Mouse (Mus musculus): ENCODE results near the gene Wdr48. TPM values are rescaled to one million over a fixed set of nuclear protein-coding genes. Genes with fewer than 3 reads are reported as not detected.

Gene Wdr48
- total and polyA plus RNA-seq, 3 experiments = 20.7 to 22.9 (median 21.6) TPM

DNA sequence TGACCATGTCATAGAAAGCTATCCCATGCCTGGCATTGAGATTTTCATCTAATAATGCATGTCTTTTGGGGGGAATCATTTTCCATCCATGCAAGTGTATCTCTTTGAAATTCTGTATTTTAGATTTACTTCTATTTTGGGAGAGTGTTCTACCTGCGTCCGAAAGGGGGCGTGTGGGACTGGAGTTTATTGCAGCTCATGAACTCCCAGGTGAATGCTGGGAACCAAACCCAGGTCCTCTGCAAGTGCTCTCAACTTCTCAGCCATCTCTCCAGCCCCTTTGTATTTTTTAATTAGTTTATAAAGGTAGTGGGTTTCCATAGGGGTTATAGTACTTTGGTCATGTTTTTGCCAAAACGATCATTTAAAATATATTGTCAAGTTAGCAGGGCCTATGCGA is 797 bp upstream of the Wdr48 start:
- no peak overlapping the region for H3K4me3 ChIP-seq
- WGBS = 84% methylated on average over 5 of the region's 5 CpGs
- intact Hi-C loops (cut with DNase I) = loop anchor here (1.0 to 10.0 kb wide), 3 partner anchors 43 to 429 kb away; partner anchors contain the start of genes Gorasp1 and Ttc21a
- peaks cover 2% of the 10 kb centered on the region for H3K4me1 ChIP-seq (ENCODE audit: control insufficient read depth, insufficient read depth, low read length)
- TF ChIP-seq POLR2A (IDR thresholded peaks at IDR 0.05; ENCODE audit: insufficient read depth, low read depth, low read length) (no peak), EP300 (IDR thresholded peaks at IDR 0.05; ENCODE audit: insufficient read depth, low read depth, low read length) (no peak), CTCF (IDR thresholded peaks at IDR 0.05) (no peak)
- H3K36me3 ChIP-seq (ENCODE audit: control insufficient read depth, insufficient read depth, low read length) = no peaks in the 10 kb centered on the region
- no peaks in the 10 kb centered on the region for H3K27me3 ChIP-seq (ENCODE audit: control insufficient read depth, insufficient read depth, low read length)
- H3K79me2 ChIP-seq (replicated peaks; ENCODE audit: control insufficient read depth, insufficient read depth, low read length) = peaks cover 6% of the 10 kb centered on the region
- no peak for DNase-seq
- H3K27ac ChIP-seq = no peak overlapping the region
- no peak overlapping the region for H3K9ac ChIP-seq (ENCODE audit: low read depth, low read length)

DNA sequence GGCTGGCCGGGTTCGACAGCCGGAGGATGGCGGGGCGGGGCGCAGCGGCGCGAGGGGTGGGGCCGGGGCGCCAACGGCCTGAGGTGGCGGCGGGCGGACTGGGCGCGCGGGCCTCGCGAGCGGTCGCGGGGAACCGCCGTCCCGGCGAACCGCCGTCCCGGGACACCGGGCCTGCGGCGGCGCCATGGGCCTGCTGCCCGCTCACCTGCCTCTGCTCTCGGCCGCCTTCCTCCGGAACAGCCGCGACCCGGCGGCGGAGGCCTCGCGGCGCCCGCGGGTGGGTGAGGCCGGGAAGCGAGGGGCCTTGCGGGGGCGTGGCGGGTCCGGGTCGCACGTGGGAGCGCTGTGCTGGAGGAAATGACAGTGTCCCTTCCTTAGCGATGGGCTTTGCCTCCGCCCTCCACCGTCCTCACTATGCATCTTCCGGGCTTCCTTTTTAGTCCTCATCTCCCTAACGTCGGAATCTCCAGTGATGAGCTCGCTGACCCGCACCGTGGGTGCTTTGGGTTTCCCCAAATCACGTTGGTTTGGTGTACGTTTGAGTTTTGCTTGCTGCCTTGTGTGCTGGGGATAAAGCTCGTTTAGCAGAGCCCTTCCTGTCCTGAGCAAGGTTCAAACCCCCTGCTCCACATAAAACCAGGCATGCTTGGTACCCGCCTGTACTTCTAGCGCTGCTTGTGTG is 503 bp downstream of the Wdr48 start:
- H3K79me2 ChIP-seq (replicated peaks; ENCODE audit: control insufficient read depth, insufficient read depth, low read length) = peaks cover 6% of the 10 kb centered on the region
- DNase-seq = no peak
- no peaks in the 10 kb centered on the region for H3K36me3 ChIP-seq (ENCODE audit: control insufficient read depth, insufficient read depth, low read length)
- no peaks in the 10 kb centered on the region for H3K27me3 ChIP-seq (ENCODE audit: control insufficient read depth, insufficient read depth, low read length)
- peaks cover 2% of the 10 kb centered on the region for H3K4me1 ChIP-seq (ENCODE audit: control insufficient read depth, insufficient read depth, low read length)
- under 1% methylated on average over 71 of the region's 71 CpGs for WGBS
- H3K27ac ChIP-seq = peak overlapping the region; percentile 84
- intact Hi-C loops (cut with DNase I) = loop anchor here (10.0 kb wide), 2 partner anchors 250 to 430 kb away; no protein-coding TSS in a partner anchor
- H3K4me3 ChIP-seq = peak overlapping the region; percentile 95
- TF ChIP-seq POLR2A (IDR thresholded peaks at IDR 0.05; ENCODE audit: insufficient read depth, low read depth, low read length) = no peak
- TF ChIP-seq EP300 (IDR thresholded peaks at IDR 0.05; ENCODE audit: insufficient read depth, low read depth, low read length) = no peak
- no peak for TF ChIP-seq CTCF (IDR thresholded peaks at IDR 0.05)
- peak overlapping the region; percentile 78 for H3K9ac ChIP-seq (ENCODE audit: low read depth, low read length)

DNA sequence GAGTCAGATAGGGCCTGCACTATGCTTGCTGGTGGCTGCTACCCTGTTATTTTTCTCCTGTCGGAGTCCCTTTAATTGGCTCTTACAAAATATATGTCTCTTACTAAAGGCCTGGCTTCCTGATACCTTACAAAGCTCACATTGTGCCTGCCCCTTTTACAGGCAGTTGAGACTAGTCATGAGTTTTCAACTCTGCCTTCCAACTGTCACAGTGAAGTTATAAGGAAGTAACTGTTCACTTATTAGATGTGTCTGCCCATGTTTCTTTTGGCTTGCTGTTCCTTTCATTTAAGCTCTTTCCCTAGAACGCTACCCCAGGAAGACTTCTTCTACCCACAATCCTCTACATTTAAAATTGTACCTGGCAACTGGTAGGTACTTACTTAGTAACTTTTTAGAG is 4.8 kb downstream of the Wdr48 start:
- peaks cover 6% of the 10 kb centered on the region for H3K79me2 ChIP-seq (replicated peaks; ENCODE audit: control insufficient read depth, insufficient read depth, low read length)
- no peak overlapping the region for H3K4me3 ChIP-seq
- H3K27ac ChIP-seq = no peak overlapping the region
- H3K36me3 ChIP-seq (ENCODE audit: control insufficient read depth, insufficient read depth, low read length) = no peaks in the 10 kb centered on the region
- TF ChIP-seq CTCF (IDR thresholded peaks at IDR 0.05) = no peak
- TF ChIP-seq EP300 (IDR thresholded peaks at IDR 0.05; ENCODE audit: insufficient read depth, low read depth, low read length) = no peak
- TF ChIP-seq POLR2A (IDR thresholded peaks at IDR 0.05; ENCODE audit: insufficient read depth, low read depth, low read length) = no peak
- no peak overlapping the region for H3K9ac ChIP-seq (ENCODE audit: low read depth, low read length)
- no peak for DNase-seq
- peaks cover 2% of the 10 kb centered on the region for H3K4me1 ChIP-seq (ENCODE audit: control insufficient read depth, insufficient read depth, low read length)
- intact Hi-C loops (cut with DNase I) = loop anchor here (10.0 kb wide), 2 partner anchors 255 to 435 kb away; no protein-coding TSS in a partner anchor
- H3K27me3 ChIP-seq (ENCODE audit: control insufficient read depth, insufficient read depth, low read length) = no peaks in the 10 kb centered on the region
- WGBS = 89% methylated on average over 2 of the region's 2 CpGs

DNA sequence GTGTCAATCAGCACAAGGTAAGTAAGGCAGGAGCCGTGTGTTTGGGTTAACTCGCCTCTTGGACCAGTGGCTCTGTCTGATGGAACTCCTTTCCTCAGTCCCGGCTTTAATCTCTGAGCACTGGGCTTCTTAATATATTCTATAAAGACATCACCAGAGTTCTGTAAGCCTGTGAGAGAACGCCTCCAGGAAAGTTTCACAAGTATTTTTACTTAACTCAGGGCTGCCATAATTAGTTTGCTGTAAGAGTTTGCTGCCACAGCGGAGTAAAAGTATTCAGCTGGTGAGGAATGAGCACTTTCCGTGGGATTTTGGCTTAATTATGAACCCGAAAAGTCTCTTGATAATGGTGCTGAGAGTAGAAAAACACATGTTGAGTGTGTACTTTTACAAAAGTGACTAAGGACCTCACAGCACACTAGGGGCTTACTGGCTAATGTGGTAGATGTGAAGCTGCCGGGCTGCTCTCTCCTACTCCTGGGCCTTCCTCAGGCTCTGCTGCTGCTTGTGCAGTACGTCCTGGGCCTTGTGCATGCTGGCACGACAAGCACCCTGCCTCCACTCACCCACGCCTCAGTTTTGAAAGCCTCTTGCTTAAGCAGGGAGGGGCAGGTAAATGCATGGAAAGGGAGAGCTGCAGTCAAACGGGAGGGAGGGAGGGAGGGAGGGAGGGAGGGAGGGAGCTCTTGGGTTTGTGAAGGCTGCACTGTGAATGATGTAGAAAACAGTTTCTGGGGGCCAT is 7.9 kb downstream of the Wdr48 start:
- Histone ChIP-seq H3K36me3 (ENCODE audit: control insufficient read depth, insufficient read depth, low read length) (no peaks in the 10 kb centered on the region), H3K4me1 (ENCODE audit: control insufficient read depth, insufficient read depth, low read length) (no peaks in the 10 kb centered on the region; the same call in 1 of the 2 replicates), H3K9ac (ENCODE audit: low read depth, low read length) (no peak overlapping the region), H3K4me3 (no peak overlapping the region), H3K27me3 (ENCODE audit: control insufficient read depth, insufficient read depth, low read length) (no peaks in the 10 kb centered on the region), H3K27ac (no peak overlapping the region), H3K79me2 (replicated peaks; ENCODE audit: control insufficient read depth, insufficient read depth, low read length) (peaks cover 2% of the 10 kb centered on the region)
- WGBS = 84% methylated on average over 12 of the region's 12 CpGs
- DNase-seq = no peak
- no peak for TF ChIP-seq POLR2A (IDR thresholded peaks at IDR 0.05; ENCODE audit: insufficient read depth, low read depth, low read length)
- TF ChIP-seq CTCF (IDR thresholded peaks at IDR 0.05) = no peak
- no peak for TF ChIP-seq EP300 (IDR thresholded peaks at IDR 0.05; ENCODE audit: insufficient read depth, low read depth, low read length)
- intact Hi-C loops (cut with DNase I) = no loop called here

GRCm38 (mm10) chr9:119908708-119909107 is 14.0 kb downstream of the Wdr48 start:
- H3K36me3 ChIP-seq (ENCODE audit: control insufficient read depth, insufficient read depth, low read length) = no peaks in the 10 kb centered on the region
- H3K27ac ChIP-seq = no peak overlapping the region
- intact Hi-C loops (cut with DNase I) = no loop called here
- WGBS = 97% methylated on average over 3 of the region's 3 CpGs
- no peak for DNase-seq
- H3K27me3 ChIP-seq (ENCODE audit: control insufficient read depth, insufficient read depth, low read length) = no peaks in the 10 kb centered on the region
- no peaks in the 10 kb centered on the region for H3K4me1 ChIP-seq (ENCODE audit: control insufficient read depth, insufficient read depth, low read length)
- H3K79me2 ChIP-seq (replicated peaks; ENCODE audit: control insufficient read depth, insufficient read depth, low read length) = no peaks in the 10 kb centered on the region
- H3K4me3 ChIP-seq = no peak overlapping the region
- TF ChIP-seq EP300 (IDR thresholded peaks at IDR 0.05; ENCODE audit: insufficient read depth, low read depth, low read length) = no peak
- no peak for TF ChIP-seq CTCF (IDR thresholded peaks at IDR 0.05)
- no peak for TF ChIP-seq POLR2A (IDR thresholded peaks at IDR 0.05; ENCODE audit: insufficient read depth, low read depth, low read length)
- H3K9ac ChIP-seq (ENCODE audit: low read depth, low read length) = no peak overlapping the region

DNA sequence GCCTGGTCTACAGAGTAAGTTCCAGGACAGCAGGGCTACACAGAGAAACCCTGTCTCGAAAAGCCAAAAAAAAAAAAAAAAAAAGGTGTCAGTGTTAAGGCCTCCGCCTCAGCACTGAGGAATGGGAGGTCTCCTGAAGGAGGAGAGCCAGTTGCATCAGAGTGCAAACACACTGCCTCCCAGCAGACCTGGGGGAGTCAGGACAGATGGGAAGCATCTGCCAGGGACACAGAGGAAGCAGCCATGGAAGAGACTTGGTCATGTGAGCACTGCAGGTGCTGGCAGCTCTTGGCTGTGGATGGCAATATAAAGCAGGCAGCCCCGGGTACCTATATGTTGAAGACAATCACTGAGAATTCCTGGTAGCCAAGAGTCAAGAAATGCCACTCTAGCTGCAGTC is 15.3 kb downstream of the Wdr48 start:
- H3K36me3 ChIP-seq (ENCODE audit: control insufficient read depth, insufficient read depth, low read length) = no peaks in the 10 kb centered on the region
- DNase-seq = no peak
- WGBS = 88% methylated on average over 3 of the region's 3 CpGs
- no peaks in the 10 kb centered on the region for H3K27me3 ChIP-seq (ENCODE audit: control insufficient read depth, insufficient read depth, low read length)
- H3K27ac ChIP-seq = no peak overlapping the region
- no peaks in the 10 kb centered on the region for H3K4me1 ChIP-seq (ENCODE audit: control insufficient read depth, insufficient read depth, low read length)
- TF ChIP-seq CTCF (IDR thresholded peaks at IDR 0.05) (no peak), POLR2A (IDR thresholded peaks at IDR 0.05; ENCODE audit: insufficient read depth, low read depth, low read length) (no peak), EP300 (IDR thresholded peaks at IDR 0.05; ENCODE audit: insufficient read depth, low read depth, low read length) (no peak)
- no peaks in the 10 kb centered on the region for H3K79me2 ChIP-seq (replicated peaks; ENCODE audit: control insufficient read depth, insufficient read depth, low read length)
- intact Hi-C loops (cut with DNase I) = loop anchor here (5.0 kb wide), 1 partner anchor 187 kb away; no protein-coding TSS in a partner anchor
- H3K9ac ChIP-seq (ENCODE audit: low read depth, low read length) = no peak overlapping the region
- no peak overlapping the region for H3K4me3 ChIP-seq
